Mouse (Mus musculus): Measurements from ENCODE around the gene Sugt1.

The Sugt1 gene

GRCm38 (mm10) chr14:79673083-79674013 lies 85.9 kb downstream of the Sugt1 start:
- in situ Hi-C loops (cut with MboI; ENCODE audit: low sequenced_read_pairs), result no loop called here

- in situ Hi-C loops (cut with MboI; ENCODE audit: low sequenced_read_pairs), result no loop called here
Measured at GRCm38 (mm10) chr14:79677108-79677753, 89.7 kb downstream of the Sugt1 start.

- in situ Hi-C loops (cut with MboI; ENCODE audit: low sequenced_read_pairs), result no loop called here
Measured at GRCm38 (mm10) chr14:79677891-79678687, 90.6 kb downstream of the Sugt1 start.

GRCm38 (mm10) chr14:79680652-79681051 lies 93.2 kb downstream of the Sugt1 start:
- in situ Hi-C loops (cut with MboI; ENCODE audit: low sequenced_read_pairs), result no loop called here
